Mouse (Mus musculus): Measurements from ENCODE around the gene Sox5. TPM values are rescaled to one million over a fixed set of nuclear protein-coding genes. Genes with fewer than 3 reads are reported as not detected.

The Sox5 gene
- polyA plus RNA-seq, 1 experiment from 2014 or later: 43.3 TPM

DNA sequence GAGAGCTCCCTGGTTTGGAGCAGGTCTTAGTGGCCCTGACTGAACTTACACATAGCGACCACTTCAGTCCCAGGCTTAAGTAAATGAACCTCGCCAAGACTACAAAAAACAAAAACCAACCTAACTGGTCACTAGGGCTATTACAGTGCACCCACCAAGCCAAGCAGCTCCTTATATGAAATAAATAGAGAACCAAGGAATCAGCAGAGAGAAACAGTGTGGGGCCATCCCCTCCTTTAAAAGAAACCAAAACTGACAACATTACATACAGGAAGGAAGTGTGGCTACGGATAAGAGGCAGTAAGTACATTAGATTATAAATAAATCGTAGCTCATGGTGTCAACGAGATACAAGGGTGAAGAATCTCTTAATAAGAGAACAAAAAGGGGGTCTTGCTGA lies 516.0 kb downstream of the Sox5 start:
- H3K27me3 ChIP-seq (ENCODE audit: control insufficient read depth, insufficient read depth, low read depth, low read length): no peaks in the 10 kb centered on the region
- H3K27ac ChIP-seq (ENCODE audit: low read length): no peak overlapping the region
- H3K9me3 ChIP-seq (replicated peaks; ENCODE audit: control insufficient read depth, low read length, poor library complexity, severe bottlenecking): no peaks in the 10 kb centered on the region
- no peak overlapping the region for H3K4me3 ChIP-seq (ENCODE audit: low read depth, low read length)
- 91% methylated on average over 5 of the region's 5 CpGs for WGBS
- ATAC-seq: no peak
- no peak overlapping the region for H3K9ac ChIP-seq (ENCODE audit: low read depth, low read length)
- no peak overlapping the region for H3K4me2 ChIP-seq (ENCODE audit: low read length)
- H3K36me3 ChIP-seq (ENCODE audit: control insufficient read depth, insufficient read depth, low read length): no peaks in the 10 kb centered on the region
- H3K4me1 ChIP-seq (ENCODE audit: control insufficient read depth, insufficient read depth, low read length): peaks cover 4% of the 10 kb centered on the region; the same call in 1 of the 2 replicates

DNA sequence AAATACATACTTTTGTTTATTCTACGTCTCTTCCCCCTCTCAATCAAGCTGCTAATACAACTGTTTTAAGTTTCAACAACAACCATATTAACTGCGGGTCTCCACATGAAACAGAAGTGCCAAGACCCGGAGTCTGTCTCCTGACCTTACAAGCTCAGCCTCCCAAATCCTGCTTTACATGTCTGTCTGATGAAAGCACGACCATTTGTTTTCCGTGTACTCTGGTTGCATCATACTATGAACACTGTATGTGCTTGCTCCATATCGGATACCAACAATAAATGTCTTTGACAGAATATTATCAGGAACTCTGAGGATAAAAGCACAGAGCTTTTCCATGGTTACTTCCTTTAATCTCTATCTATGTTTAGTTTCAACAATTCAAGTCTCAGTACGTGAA lies 516.8 kb downstream of the Sox5 start:
- no peak for ATAC-seq
- Histone ChIP-seq H3K27ac (ENCODE audit: low read length) (no peak overlapping the region), H3K9ac (ENCODE audit: low read depth, low read length) (no peak overlapping the region), H3K27me3 (ENCODE audit: control insufficient read depth, insufficient read depth, low read depth, low read length) (no peaks in the 10 kb centered on the region), H3K4me2 (ENCODE audit: low read length) (no peak overlapping the region), H3K4me3 (ENCODE audit: low read depth, low read length) (no peak overlapping the region), H3K4me1 (ENCODE audit: control insufficient read depth, insufficient read depth, low read length) (peaks cover 4% of the 10 kb centered on the region; the same call in 1 of the 2 replicates), H3K9me3 (replicated peaks; ENCODE audit: control insufficient read depth, low read length, poor library complexity, severe bottlenecking) (no peaks in the 10 kb centered on the region), H3K36me3 (ENCODE audit: control insufficient read depth, insufficient read depth, low read length) (no peaks in the 10 kb centered on the region)
- 71% methylated on average over 7 of the region's 7 CpGs for WGBS

- no peaks in the 10 kb centered on the region for H3K27me3 ChIP-seq (ENCODE audit: control insufficient read depth, insufficient read depth, low read depth, low read length)
- no peak for ATAC-seq
- H3K36me3 ChIP-seq (ENCODE audit: control insufficient read depth, insufficient read depth, low read length): no peaks in the 10 kb centered on the region
- H3K4me2 ChIP-seq (ENCODE audit: low read length): peak overlapping the region; percentile 21; the same call in 1 of the 2 replicates
- peaks cover 4% of the 10 kb centered on the region; the same call in 1 of the 2 replicates for H3K4me1 ChIP-seq (ENCODE audit: control insufficient read depth, insufficient read depth, low read length)
- 21% methylated on average over 16 of the region's 16 CpGs for WGBS
- no peak overlapping the region for H3K9ac ChIP-seq (ENCODE audit: low read depth, low read length)
- H3K4me3 ChIP-seq (ENCODE audit: low read depth, low read length): no peak overlapping the region
- no peak overlapping the region for H3K27ac ChIP-seq (ENCODE audit: low read length)
- no peaks in the 10 kb centered on the region for H3K9me3 ChIP-seq (replicated peaks; ENCODE audit: control insufficient read depth, low read length, poor library complexity, severe bottlenecking)
Measured at GRCm38 (mm10) chr6:144264320-144264915, 517.4 kb downstream of the Sox5 start.

DNA sequence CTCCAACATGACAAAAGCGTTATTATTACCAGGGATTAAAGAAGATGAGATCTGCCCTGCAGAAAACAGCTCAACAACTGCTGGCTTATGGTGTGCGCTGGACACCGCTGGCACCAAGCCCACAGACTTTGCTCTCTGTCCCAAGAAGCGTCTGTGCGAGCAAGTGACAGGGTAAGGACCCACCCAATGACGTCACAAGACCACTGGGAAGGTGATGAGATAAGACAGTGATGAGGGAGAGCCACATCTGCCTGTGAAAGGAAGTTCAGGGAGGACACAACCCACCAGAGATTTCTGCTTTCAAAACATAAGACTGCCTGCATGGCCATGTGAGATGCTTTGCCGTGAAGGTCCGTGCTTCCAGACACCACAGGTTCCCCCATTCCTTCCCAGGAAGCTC lies 525.3 kb downstream of the Sox5 start:
- ATAC-seq: no peak
- 61% methylated on average over 8 of the region's 8 CpGs for WGBS
- no peak overlapping the region for H3K9ac ChIP-seq (ENCODE audit: low read depth, low read length)
- H3K4me2 ChIP-seq (ENCODE audit: low read length): no peak overlapping the region
- no peak overlapping the region for H3K27ac ChIP-seq (ENCODE audit: low read length)
- H3K36me3 ChIP-seq (ENCODE audit: control insufficient read depth, insufficient read depth, low read length): no peaks in the 10 kb centered on the region
- H3K9me3 ChIP-seq (replicated peaks; ENCODE audit: control insufficient read depth, low read length, poor library complexity, severe bottlenecking): no peaks in the 10 kb centered on the region
- H3K27me3 ChIP-seq (ENCODE audit: control insufficient read depth, insufficient read depth, low read depth, low read length): no peaks in the 10 kb centered on the region
- no peak overlapping the region for H3K4me3 ChIP-seq (ENCODE audit: low read depth, low read length)
- peaks cover 9% of the 10 kb centered on the region; the same call in 1 of the 2 replicates for H3K4me1 ChIP-seq (ENCODE audit: control insufficient read depth, insufficient read depth, low read length)

GRCm38 (mm10) chr6:144252191-144252718 lies 529.5 kb downstream of the Sox5 start:
- WGBS: 30% methylated on average over 7 of the region's 7 CpGs
- no peak overlapping the region for H3K4me2 ChIP-seq (ENCODE audit: low read length)
- H3K36me3 ChIP-seq (ENCODE audit: control insufficient read depth, insufficient read depth, low read length): no peaks in the 10 kb centered on the region
- no peaks in the 10 kb centered on the region for H3K27me3 ChIP-seq (ENCODE audit: control insufficient read depth, insufficient read depth, low read depth, low read length)
- no peak overlapping the region for H3K9ac ChIP-seq (ENCODE audit: low read depth, low read length)
- H3K4me3 ChIP-seq (ENCODE audit: low read depth, low read length): no peak overlapping the region
- peak overlapping the region; percentile 30 for H3K27ac ChIP-seq (ENCODE audit: low read length)
- H3K4me1 ChIP-seq (ENCODE audit: control insufficient read depth, insufficient read depth, low read length): peaks cover 15% of the 10 kb centered on the region
- H3K9me3 ChIP-seq (replicated peaks; ENCODE audit: control insufficient read depth, low read length, poor library complexity, severe bottlenecking): no peaks in the 10 kb centered on the region
- peak; percentile 9; the same call in 1 of the 2 replicates for ATAC-seq

DNA sequence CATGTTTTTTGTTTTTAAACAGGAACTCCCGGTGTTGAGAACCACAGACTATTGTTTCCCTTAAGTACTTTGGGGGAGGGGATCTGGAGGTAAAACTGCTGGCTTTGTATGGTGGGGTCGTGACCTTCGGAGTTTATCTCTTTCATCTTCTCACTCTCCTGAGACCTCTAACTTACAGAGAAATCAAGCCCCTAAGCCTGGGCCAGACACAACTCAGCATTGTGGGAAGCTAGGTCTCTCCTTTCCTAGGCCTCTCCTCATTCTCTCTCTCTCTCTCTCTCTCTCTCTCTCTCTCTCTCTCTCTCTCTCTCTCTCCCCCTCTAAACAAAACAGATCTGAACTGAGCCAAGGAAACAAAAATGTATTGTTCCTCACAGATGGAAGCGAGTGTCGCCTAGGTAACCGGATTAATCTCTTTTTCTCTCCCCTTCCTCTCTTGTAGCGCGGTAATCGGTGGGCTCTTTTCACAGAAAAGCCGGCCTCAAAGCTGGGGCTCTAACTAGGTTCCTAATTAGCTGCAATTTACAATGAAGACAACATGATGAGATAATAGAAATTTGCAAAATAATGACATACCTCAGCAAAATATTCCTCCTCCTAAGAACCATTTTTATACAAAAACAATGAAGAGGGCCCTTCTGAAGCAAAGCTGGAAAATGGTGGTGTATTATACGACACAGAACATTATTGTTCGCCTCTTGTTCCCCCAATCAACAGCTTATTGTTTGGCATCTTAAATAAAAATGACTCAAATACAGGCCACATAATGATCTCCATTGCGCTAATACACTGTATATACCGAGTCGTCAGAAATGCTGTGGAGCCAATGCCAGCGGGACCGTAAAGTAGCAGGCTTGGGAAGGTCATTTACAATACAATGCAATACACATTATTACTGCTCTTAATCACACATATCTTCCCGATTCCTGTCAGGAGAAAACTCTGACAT lies 530.3 kb downstream of the Sox5 start:
- Histone ChIP-seq H3K4me3 (ENCODE audit: low read depth, low read length) (no peak overlapping the region), H3K27ac (ENCODE audit: low read length) (peak overlapping the region; percentile 30), H3K27me3 (ENCODE audit: control insufficient read depth, insufficient read depth, low read depth, low read length) (no peaks in the 10 kb centered on the region), H3K4me2 (ENCODE audit: low read length) (no peak overlapping the region), H3K4me1 (ENCODE audit: control insufficient read depth, insufficient read depth, low read length) (peaks cover 15% of the 10 kb centered on the region), H3K9me3 (replicated peaks; ENCODE audit: control insufficient read depth, low read length, poor library complexity, severe bottlenecking) (no peaks in the 10 kb centered on the region), H3K36me3 (ENCODE audit: control insufficient read depth, insufficient read depth, low read length) (no peaks in the 10 kb centered on the region), H3K9ac (ENCODE audit: low read depth, low read length) (no peak overlapping the region)
- 9% methylated on average over 18 of the region's 18 CpGs for WGBS
- peak; percentile 78 for ATAC-seq

DNA sequence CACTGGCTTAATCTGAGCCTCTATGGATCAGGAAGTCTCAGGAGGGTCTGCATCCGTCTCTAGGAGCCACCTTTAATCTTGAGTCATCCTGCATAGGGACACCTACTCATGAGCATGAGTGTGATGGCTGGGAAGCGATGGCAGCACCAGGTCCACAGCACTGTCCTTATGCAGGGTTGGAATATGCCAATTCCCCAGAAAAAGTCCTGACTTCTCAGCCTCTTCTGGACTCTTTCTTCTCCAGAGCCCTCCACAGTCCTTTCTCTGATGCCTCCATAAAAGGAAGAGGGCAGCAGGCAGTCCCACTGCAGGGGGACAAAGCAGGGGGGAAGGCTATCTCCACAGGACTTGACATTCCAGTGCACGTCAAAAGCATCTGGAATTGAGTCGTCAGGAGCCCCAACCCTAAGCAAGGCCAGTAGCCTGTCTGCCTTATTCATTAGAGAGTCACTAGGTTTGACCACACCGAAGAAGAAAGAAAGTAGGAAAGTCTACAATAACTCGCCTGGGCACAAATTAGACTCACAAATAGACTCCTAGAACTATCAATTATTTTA lies 531.1 kb downstream of the Sox5 start:
- no peaks in the 10 kb centered on the region for H3K9me3 ChIP-seq (replicated peaks; ENCODE audit: control insufficient read depth, low read length, poor library complexity, severe bottlenecking)
- H3K9ac ChIP-seq (ENCODE audit: low read depth, low read length): no peak overlapping the region
- no peak overlapping the region for H3K4me3 ChIP-seq (ENCODE audit: low read depth, low read length)
- peak overlapping the region; percentile 30 for H3K27ac ChIP-seq (ENCODE audit: low read length)
- peaks cover 15% of the 10 kb centered on the region for H3K4me1 ChIP-seq (ENCODE audit: control insufficient read depth, insufficient read depth, low read length)
- WGBS: 23% methylated on average over 6 of the region's 6 CpGs
- H3K4me2 ChIP-seq (ENCODE audit: low read length): no peak overlapping the region
- H3K36me3 ChIP-seq (ENCODE audit: control insufficient read depth, insufficient read depth, low read length): no peaks in the 10 kb centered on the region
- no peaks in the 10 kb centered on the region for H3K27me3 ChIP-seq (ENCODE audit: control insufficient read depth, insufficient read depth, low read depth, low read length)
- ATAC-seq: peak; percentile 38; the same call in 1 of the 2 replicates

GRCm38 (mm10) chr6:144236581-144236980 lies 545.2 kb downstream of the Sox5 start:
- H3K27me3 ChIP-seq (ENCODE audit: control insufficient read depth, insufficient read depth, low read depth, low read length): no peaks in the 10 kb centered on the region
- no peak for ATAC-seq
- H3K4me3 ChIP-seq (ENCODE audit: low read depth, low read length): no peak overlapping the region
- H3K4me2 ChIP-seq (ENCODE audit: low read length): no peak overlapping the region
- H3K9me3 ChIP-seq (replicated peaks; ENCODE audit: control insufficient read depth, low read length, poor library complexity, severe bottlenecking): no peaks in the 10 kb centered on the region
- no peak overlapping the region for H3K9ac ChIP-seq (ENCODE audit: low read depth, low read length)
- no peaks in the 10 kb centered on the region for H3K4me1 ChIP-seq (ENCODE audit: control insufficient read depth, insufficient read depth, low read length)
- H3K27ac ChIP-seq (ENCODE audit: low read length): no peak overlapping the region
- no peaks in the 10 kb centered on the region for H3K36me3 ChIP-seq (ENCODE audit: control insufficient read depth, insufficient read depth, low read length)
- 54% methylated on average over 11 of the region's 11 CpGs for WGBS

Data from midbrain, embryonic 16.5 days (tissue).